13 mouse cellular contexts compared by ENCODE assay signal in genomic region chr3:31882621-31883131, GRCm38 (mm10). TPM values are rescaled to one million over a fixed set of nuclear protein-coding genes. Genes with fewer than 3 reads are reported as not detected.
DNase-seq lines count a peak whose midpoint lies in the region; ATAC-seq lines count a peak whose summit lies in the region.
"Had no signal": no experiment of that assay in that cellular context is flagged by ENCODE, and none has a peak within 500 bp of the region (broad histone marks: within the 10 kb centered on the region; RNA-seq: fewer than 3 reads in every experiment).

No protein-coding gene starts in this region.

- H3K27me3 ChIP-seq in neural tube, embryonic 11.5 days (ENCODE audit: control insufficient read depth, insufficient read depth, low read length) = no peaks in the 10 kb centered on the region
- no peaks in the 10 kb centered on the region for H3K27me3 ChIP-seq in forebrain, embryonic 13.5 days
- no peaks in the 10 kb centered on the region for H3K27me3 ChIP-seq in midbrain, embryonic 12.5 days
- H3K27me3 ChIP-seq: liver, embryonic 12.5 days had no signal

- no peak overlapping the region for H3K27ac ChIP-seq in neural tube, embryonic 11.5 days (ENCODE audit: low read depth, low read length)
- no peak overlapping the region for H3K27ac ChIP-seq in forebrain, embryonic 13.5 days
- H3K27ac ChIP-seq in midbrain, embryonic 12.5 days (replicated peaks) = no peak overlapping the region
- H3K27ac ChIP-seq: gastrocnemius, adult 2 months; liver, embryonic 12.5 days had no signal

- H3K4me1 ChIP-seq in neural tube, embryonic 11.5 days (ENCODE audit: control insufficient read depth, insufficient read depth, low read length) = 0 out of 2 replicates have a peak, but pooled peaks cover 3% of the 10 kb centered on the region
- H3K4me1 ChIP-seq in forebrain, embryonic 13.5 days = 0 out of 2 replicates have a peak, but pooled peaks cover 10% of the 10 kb centered on the region
- peaks cover 4% of the 10 kb centered on the region; the same call in 1 of the 2 replicates for H3K4me1 ChIP-seq in midbrain, embryonic 12.5 days
- H3K4me1 ChIP-seq: liver, embryonic 12.5 days had no signal

- no peak overlapping the region for H3K4me2 ChIP-seq in neural tube, embryonic 11.5 days (ENCODE audit: low read depth)
- no peak overlapping the region for H3K4me2 ChIP-seq in forebrain, embryonic 13.5 days
- no peak overlapping the region for H3K4me2 ChIP-seq in midbrain, embryonic 12.5 days (replicated peaks)
- H3K4me2 ChIP-seq: heart, embryonic 11.5 days; liver, embryonic 12.5 days had no signal

- no peak overlapping the region for H3K9ac ChIP-seq in neural tube, embryonic 11.5 days (ENCODE audit: low read length)
- H3K9ac ChIP-seq in forebrain, embryonic 13.5 days = no peak overlapping the region
- no peak overlapping the region for H3K9ac ChIP-seq in midbrain, embryonic 12.5 days (replicated peaks)
- H3K9ac ChIP-seq: liver, embryonic 12.5 days had no signal

- WGBS in neural tube, embryonic 11.5 days = 32% methylated on average over 12 of the region's 12 CpGs
- 19% methylated on average over 12 of the region's 12 CpGs for WGBS in forebrain, embryonic 13.5 days
- 31% methylated on average over 12 of the region's 12 CpGs for WGBS in midbrain, embryonic 12.5 days

- no peaks in the 10 kb centered on the region for H3K36me3 ChIP-seq in neural tube, embryonic 11.5 days (ENCODE audit: control insufficient read depth, insufficient read depth, low read length)
- no peaks in the 10 kb centered on the region for H3K36me3 ChIP-seq in forebrain, embryonic 13.5 days (ENCODE audit: poor library complexity, severe bottlenecking)
- H3K36me3 ChIP-seq in midbrain, embryonic 12.5 days = no peaks in the 10 kb centered on the region
- H3K36me3 ChIP-seq: liver, embryonic 12.5 days had no signal

- peak; percentile 40 for DNase-seq in neural tube, embryonic 11.5 days (ENCODE audit: low spot score)
- no peak for DNase-seq in neural tube, embryonic 10.5 days (ENCODE audit: extremely low spot score, low spot score)
- DNase-seq in layer of hippocampus, adult 11-12 months (ENCODE audit: low spot score) = no peak
- no peak for DNase-seq in heart, adult 18-20 months
- DNase-seq in thymus, postnatal 14 days = no peak
- DNase-seq: cerebellum, postnatal 36 days; gastrocnemius, adult 2 months; lung, postnatal 14 days; thymus, postnatal 4 days had no signal

- H3K9me3 ChIP-seq in neural tube, embryonic 11.5 days (ENCODE audit: control insufficient read depth, low read length) = no peaks in the 10 kb centered on the region
- H3K9me3 ChIP-seq in forebrain, embryonic 13.5 days (replicated peaks) = 0 out of 2 replicates have a peak, but pooled peaks cover 3% of the 10 kb centered on the region
- 0 out of 2 replicates have a peak, but pooled peaks cover 9% of the 10 kb centered on the region for H3K9me3 ChIP-seq in midbrain, embryonic 12.5 days
- H3K9me3 ChIP-seq: liver, embryonic 12.5 days had no signal

- H3K4me3 ChIP-seq in neural tube, embryonic 11.5 days (ENCODE audit: low read depth, low read length) = no peak overlapping the region
- H3K4me3 ChIP-seq in forebrain, embryonic 13.5 days = no peak overlapping the region
- H3K4me3 ChIP-seq in midbrain, embryonic 12.5 days = no peak overlapping the region
- H3K4me3 ChIP-seq: gastrocnemius, adult 2 months; liver, embryonic 12.5 days had no signal

- ATAC-seq in neural tube, embryonic 11.5 days (ENCODE audit: insufficient read depth, low FRiP score, low TSS enrichment) = peak; percentile 68
- peak; percentile 48; the same call in 1 of the 2 replicates for ATAC-seq in forebrain, embryonic 13.5 days
- ATAC-seq in midbrain, embryonic 12.5 days (ENCODE audit: low FRiP score, low read depth) = peak; percentile 38
- ATAC-seq: liver, embryonic 12.5 days had no signal

RNA-seq across cellular contexts. Expression of gene Kcnmb2, which starts 19.6 kb away (rescaled TPM):
- polyA plus RNA-seq in neural tube, embryonic 11.5 days (2014; fragmentation: Nextera tagmentation; extraction: Ambion mirVana) = 14.5 and 15.9 TPM in 2 replicates
- polyA plus RNA-seq in forebrain, embryonic 13.5 days (2015; fragmentation: Nextera tagmentation; extraction: Ambion mirVana) = 3.0 and 4.0 TPM in 2 replicates
- 2.1 and 2.4 TPM in 2 replicates for polyA plus RNA-seq in midbrain, embryonic 12.5 days (2016; fragmentation: Nextera tagmentation; extraction: Ambion mirVana)
- not detected for total RNA-seq in heart, adult 18-20 months (2021)
